ENCODE assay signal across 27 mouse cellular contexts in the genomic region with DNA sequence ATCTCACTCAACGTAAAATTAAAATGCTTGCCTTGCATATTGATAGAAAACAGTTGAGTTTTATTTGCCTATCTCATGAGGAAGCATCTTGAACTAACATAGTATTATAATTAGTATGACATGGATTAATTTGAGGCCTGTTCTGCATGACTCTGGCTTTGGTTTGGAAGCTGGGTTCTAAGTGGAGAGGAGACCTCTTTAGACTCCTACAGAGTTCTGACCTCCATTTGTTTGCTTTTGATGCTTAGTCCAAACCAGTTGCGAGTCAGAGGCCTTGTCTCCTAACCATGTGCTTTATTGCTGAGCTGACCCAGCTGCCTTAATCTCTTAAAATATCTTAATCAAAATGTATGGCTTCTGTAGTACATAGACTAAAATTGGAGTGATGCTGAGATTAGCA.
"Had no signal": no experiment of that assay in that cellular context is flagged by ENCODE, and none has a peak within 500 bp of the region (broad histone marks: within the 10 kb centered on the region; RNA-seq: fewer than 3 reads in every experiment).

No protein-coding gene starts in this region.

- H3K4me1 ChIP-seq: hindbrain, embryonic 10.5 days; hindbrain, embryonic 12.5 days; intestine, embryonic 15.5 days; limb, embryonic 10.5 days; limb, embryonic 12.5 days had no signal

- H3K4me2 ChIP-seq: heart, embryonic 11.5 days; heart, embryonic 13.5 days; heart, embryonic 15.5 days; hindbrain, embryonic 12.5 days; hindbrain, embryonic 14.5 days; intestine, embryonic 15.5 days; limb, embryonic 12.5 days; liver, embryonic 11.5 days; liver, embryonic 13.5 days; liver, embryonic 15.5 days had no signal

- H3K27me3 ChIP-seq: heart, embryonic 13.5 days; heart, embryonic 15.5 days; hindbrain, embryonic 12.5 days; intestine, embryonic 15.5 days; limb, embryonic 12.5 days; liver, embryonic 13.5 days; liver, embryonic 15.5 days had no signal

- ATAC-seq: forebrain, postnatal 0 days; hindbrain, embryonic 16.5 days; inflammation-experienced regulatory T-cells, adult 6 months; intestine, embryonic 15.5 days; intestine, postnatal 0 days; liver, postnatal 0 days had no signal

- H3K36me3 ChIP-seq: intestine, embryonic 15.5 days; liver, embryonic 13.5 days had no signal

- H3K9ac ChIP-seq: forebrain, postnatal 0 days; heart, embryonic 13.5 days; heart, embryonic 15.5 days; hindbrain, embryonic 12.5 days; hindbrain, embryonic 14.5 days; intestine, embryonic 15.5 days; limb, embryonic 12.5 days; liver, embryonic 13.5 days; liver, embryonic 15.5 days; liver, postnatal 0 days had no signal

- H3K9me3 ChIP-seq: heart, embryonic 13.5 days; heart, embryonic 15.5 days; hindbrain, embryonic 10.5 days; hindbrain, embryonic 12.5 days; intestine, embryonic 15.5 days; limb, embryonic 10.5 days; limb, embryonic 12.5 days; liver, embryonic 13.5 days; liver, embryonic 15.5 days had no signal

- H3K27ac ChIP-seq: gastrocnemius, adult 2 months; heart, adult 2 months; heart, embryonic 13.5 days; heart, embryonic 15.5 days; hindbrain, embryonic 10.5 days; hindbrain, embryonic 12.5 days; hindbrain, embryonic 14.5 days; intestine, embryonic 15.5 days; layer of hippocampus, adult 2 months; left cerebral cortex, adult 2 months; limb, embryonic 10.5 days; limb, embryonic 12.5 days; liver, embryonic 13.5 days; liver, embryonic 15.5 days had no signal

- H3K4me3 ChIP-seq: gastrocnemius, adult 2 months; heart, adult 2 months; heart, embryonic 13.5 days; heart, embryonic 15.5 days; hindbrain, embryonic 10.5 days; hindbrain, embryonic 12.5 days; intestine, embryonic 15.5 days; layer of hippocampus, adult 2 months; left cerebral cortex, adult 2 months; limb, embryonic 10.5 days; limb, embryonic 12.5 days; liver, embryonic 13.5 days; liver, embryonic 15.5 days had no signal

- DNase-seq: forebrain, postnatal 0 days; gastrocnemius, adult 2 months; gastrocnemius, postnatal 10 days; gastrocnemius, postnatal 25 days; heart, adult 2 months; heart, postnatal 4 days; kidney, postnatal 36 days; liver; liver, embryonic 13.5 days; liver, postnatal 0 days; lung, adult 2 months had no signal
